Mouse (Mus musculus) hindbrain, embryonic 11.5 days (tissue): ENCODE results near the gene Vmn1r210. TPM values are rescaled to one million over a fixed set of nuclear protein-coding genes. Genes with fewer than 3 reads are reported as not detected.
"Not testable (repeated sequence)": the region's sequence is repeated elsewhere in the genome, so short reads cannot be mapped to it uniquely, and the experiment has no call there.

Experiments used
- ATAC-seq: fragments of 200-750 bp; cut with Nextera tagmentation; 2 replicates; pipeline ENCODE4 v1.8.0; 2017; ENCODE audit warnings: mild to moderate bottlenecking, moderate TSS enrichment, moderate library complexity; ENCODE audit not compliant: low FRiP score
- DNase-seq: peaks from one replicate; pipeline ENCODE4 v3.0.0-alpha.2; 2015; ENCODE audit warnings: low spot score
- H3K27ac ChIP-seq: fragments of 300-500 bp; sonication (generic); 2 replicates; pipeline ENCODE4 v1.5.1; 2014; ENCODE audit warnings: mild to moderate bottlenecking, low read depth, low read length
- H3K27me3 ChIP-seq: fragments of 300-500 bp; sonication (generic); 2 replicates; pipeline ENCODE4 v1.6.1; 2014; ENCODE audit warnings: mild to moderate bottlenecking, low read length, moderate library complexity, mixed read lengths; ENCODE audit not compliant: control insufficient read depth, insufficient read depth
- H3K36me3 ChIP-seq: fragments of 300-500 bp; sonication (generic); 2 replicates; pipeline ENCODE4 v1.6.1; 2014; ENCODE audit warnings: mild to moderate bottlenecking, low read length, moderate library complexity, mixed read lengths; ENCODE audit not compliant: control insufficient read depth, insufficient read depth
- H3K4me1 ChIP-seq: fragments of 300-500 bp; sonication (generic); replicated peaks from 2 replicates; pipeline ENCODE4 v1.6.1; 2014; ENCODE audit warnings: low read length, mixed read lengths; ENCODE audit not compliant: control insufficient read depth, insufficient read depth
- H3K4me2 ChIP-seq: fragments of 300-500 bp; sonication (generic); replicated peaks from 2 replicates; pipeline ENCODE4 v1.6.1; 2014; ENCODE audit warnings: mild to moderate bottlenecking, low read depth, low read length
- H3K4me3 ChIP-seq: fragments of 300-500 bp; sonication (generic); 2 replicates; pipeline ENCODE4 v1.5.1; 2014; ENCODE audit warnings: low read depth, low read length
- H3K9ac ChIP-seq: fragments of 300-500 bp; sonication (generic); 2 replicates; pipeline ENCODE4 v1.6.1; 2014; ENCODE audit warnings: low read depth, low read length
- H3K9me3 ChIP-seq: fragments of 300-500 bp; sonication (generic); 2 replicates; pipeline ENCODE4 v1.6.1; 2016; ENCODE audit warnings: low read length; ENCODE audit not compliant: control insufficient read depth
- WGBS: fragments of 180-500 bp; shearing (Covaris S2); extraction: QIAGEN DNeasy Blood & Tissue Kit; methylation state at CpG from one replicate; pipeline ENCODE4 v1.1.7; 2014; 5-methylcytosine and 5-hydroxymethylcytosine counted together
- polyA plus RNA-seq: library from polyadenylated mRNA; unstranded; fragments of >200 nt; fragmentation: Nextera tagmentation; extraction: Ambion mirVana; gene quantifications from 2 replicates; pipeline ENCODE4 v1.2.1, GENCODE M21; 2014

Vmn1r210 gene
- polyA plus RNA-seq, 1 experiment from 2014 or later, result not detected

GRCm38 (mm10) chr13:22788096-22788495 is 43.1 kb downstream of the Vmn1r210 start:
- H3K4me2 ChIP-seq, H3K27ac ChIP-seq, ATAC-seq, H3K9ac ChIP-seq, H3K27me3 ChIP-seq, H3K36me3 ChIP-seq, H3K9me3 ChIP-seq, DNase-seq, H3K4me3 ChIP-seq, H3K4me1 ChIP-seq: not testable (repeated sequence)
- 77% methylated on average over 3 of the region's 3 CpGs for WGBS

- H3K4me2 ChIP-seq, H3K27ac ChIP-seq, H3K4me3 ChIP-seq, ATAC-seq, H3K27me3 ChIP-seq, H3K36me3 ChIP-seq, H3K9ac ChIP-seq, H3K9me3 ChIP-seq, DNase-seq, H3K4me1 ChIP-seq: not testable (repeated sequence)
These were observed 47.0 kb downstream of the Vmn1r210 start for GRCm38 (mm10) chr13:22784159-22784558.

- H3K9ac ChIP-seq, H3K36me3 ChIP-seq, H3K4me3 ChIP-seq, H3K27me3 ChIP-seq, H3K4me2 ChIP-seq, ATAC-seq, H3K4me1 ChIP-seq, DNase-seq, H3K9me3 ChIP-seq, H3K27ac ChIP-seq: not testable (repeated sequence)
- no CpG with 5 or more reads among the region's 7 CpGs for WGBS
These were observed 53.8 kb downstream of the Vmn1r210 start, which contains the start of gene Vmn1r208 for GRCm38 (mm10) chr13:22777300-22777699. TSS of gene Vmn1r208 (minus strand) at chr13:22777400.

Other genes with a start within 250 kb of the Vmn1r210 start
- not detected in 2 replicates for gene Vmn1r205, start 238.3 kb downstream of the Vmn1r210 start, polyA plus RNA-seq
- gene Vmn1r206, start 207.1 kb downstream of the Vmn1r210 start, polyA plus RNA-seq, result not detected in 2 replicates
- not detected in 2 replicates for gene Vmn1r207-ps, start 101.7 kb downstream of the Vmn1r210 start, polyA plus RNA-seq
- not detected in 2 replicates for gene Vmn1r208, start 53.9 kb downstream of the Vmn1r210 start, polyA plus RNA-seq
- not detected in 2 replicates for gene Vmn1r209, start 21.7 kb downstream of the Vmn1r210 start, polyA plus RNA-seq
- gene Vmn1r211, start 26.2 kb upstream of the Vmn1r210 start, polyA plus RNA-seq, result not detected in 2 replicates
- not detected in 2 replicates for gene Vmn1r212, start 52.9 kb upstream of the Vmn1r210 start, polyA plus RNA-seq
- gene Vmn1r213, start 176.3 kb upstream of the Vmn1r210 start, polyA plus RNA-seq, result not detected in 2 replicates
- not detected in 2 replicates for gene Vmn1r214, start 199.1 kb upstream of the Vmn1r210 start, polyA plus RNA-seq
- gene Vmn1r215, start 236.7 kb upstream of the Vmn1r210 start, polyA plus RNA-seq, result not detected in 2 replicates